Mouse (Mus musculus): ENCODE results near the gene Smpd4.
"Not testable (repeated sequence)": the region's sequence is repeated elsewhere in the genome, so short reads cannot be mapped to it uniquely, and the experiment has no call there.

Gene Smpd4

GRCm38 (mm10) chr16:17619198-17620105, at the start of gene Smpd4:
Gene Smpd4 (plus strand): TSS chr16:17619354.
- DNase-seq (ENCODE audit: low read depth, low spot score) = peak; percentile 85

DNA sequence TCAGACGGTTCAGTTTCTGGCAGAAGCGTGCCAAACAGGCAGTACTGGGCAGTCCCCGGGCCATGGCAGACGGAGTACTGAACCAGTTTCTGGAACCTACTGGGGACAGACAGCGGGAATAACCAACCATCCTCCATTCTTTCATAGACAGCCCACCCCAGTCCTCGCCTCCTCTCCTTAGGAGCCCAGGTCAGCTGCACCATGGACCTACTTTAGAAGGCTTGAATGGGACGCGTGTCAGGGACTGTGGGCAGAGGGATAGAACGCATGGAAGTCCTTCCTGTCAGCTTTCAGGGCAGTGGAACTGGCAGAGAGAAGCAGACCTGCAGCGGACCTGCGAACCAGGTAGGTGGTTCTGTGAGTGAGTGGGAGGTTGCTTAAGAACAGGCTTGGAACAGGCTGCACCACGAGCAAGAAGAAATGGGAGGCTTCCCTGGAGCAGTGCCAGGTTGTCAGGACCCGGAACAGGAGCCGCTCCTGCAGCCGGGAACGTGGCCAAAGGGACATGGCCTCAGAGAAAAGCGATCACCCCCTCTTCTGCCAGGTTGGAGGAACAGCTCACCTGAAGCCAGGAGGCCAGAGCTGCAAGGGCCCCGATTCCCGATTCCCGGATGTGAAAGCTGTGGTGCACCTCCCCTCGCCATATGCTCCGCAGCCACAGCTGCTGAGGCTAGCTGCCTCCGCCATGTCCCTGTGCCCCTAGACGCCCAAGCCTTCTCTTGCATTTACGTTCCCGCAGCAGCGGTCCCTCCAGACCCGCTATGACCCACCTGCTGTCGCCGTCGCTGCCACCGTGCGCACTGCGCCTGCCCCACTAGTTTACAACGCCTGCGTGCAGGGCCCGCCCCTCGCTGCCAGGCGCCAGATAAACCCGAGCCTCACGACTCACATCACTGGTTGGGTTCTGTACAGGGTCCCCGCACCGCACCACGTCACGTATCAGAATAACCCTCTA, 43.0 kb upstream of the Smpd4 start:
- DNase-seq (ENCODE audit: low read depth, low spot score) = peak; percentile 30

GRCm38 (mm10) chr16:17576825-17577215, 42.3 kb upstream of the Smpd4 start:
- no peak for DNase-seq (ENCODE audit: low read depth, low spot score)

GRCm38 (mm10) chr16:17583064-17583463, 36.1 kb upstream of the Smpd4 start, which contains the start of gene Slc7a4:
Gene Slc7a4 (minus strand): TSS chr16:17583214.
- DNase-seq (ENCODE audit: low read depth, low spot score) = no peak

- no peak for DNase-seq (ENCODE audit: low read depth, low spot score)
Observed at GRCm38 (mm10) chr16:17584555-17584954, 34.6 kb upstream of the Smpd4 start.

GRCm38 (mm10) chr16:17590731-17591130, 28.4 kb upstream of the Smpd4 start:
- DNase-seq (ENCODE audit: low read depth, low spot score) = no peak

- no peak for DNase-seq (ENCODE audit: low read depth, low spot score)
Observed at GRCm38 (mm10) chr16:17600944-17601562, 18.1 kb upstream of the Smpd4 start.

DNA sequence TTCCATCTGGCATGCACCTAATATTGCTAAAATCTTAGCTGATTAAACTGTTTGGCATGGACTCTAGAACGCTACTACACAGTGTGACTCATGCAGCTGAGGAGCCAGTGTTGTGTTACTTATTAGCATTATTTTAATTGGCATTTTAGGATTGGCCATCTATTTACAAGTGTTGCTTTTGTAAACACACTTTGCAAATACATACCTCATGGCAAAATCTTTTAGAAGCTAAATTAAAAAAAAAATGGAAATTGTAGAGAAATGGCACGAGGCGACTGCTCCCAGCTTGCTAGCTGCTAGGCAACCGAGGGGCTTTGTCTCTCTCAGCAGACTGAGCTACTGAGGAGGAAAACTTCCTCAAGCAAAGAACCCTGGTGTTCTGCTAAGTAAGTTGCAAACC, 14.2 kb upstream of the Smpd4 start:
- DNase-seq (ENCODE audit: low read depth, low spot score) = no peak

GRCm38 (mm10) chr16:17605684-17606083, 13.5 kb upstream of the Smpd4 start:
- no peak for DNase-seq (ENCODE audit: low read depth, low spot score)

- DNase-seq (ENCODE audit: low read depth, low spot score) = no peak
Observed at GRCm38 (mm10) chr16:17611383-17611782, 7.8 kb upstream of the Smpd4 start.

GRCm38 (mm10) chr16:17614740-17615139, 4.4 kb upstream of the Smpd4 start:
- not testable (repeated sequence) for DNase-seq (ENCODE audit: low read depth, low spot score)

GRCm38 (mm10) chr16:17616212-17616611, 2.9 kb upstream of the Smpd4 start:
- no peak for DNase-seq (ENCODE audit: low read depth, low spot score)

- DNase-seq (ENCODE audit: low read depth, low spot score) = no peak
Observed at GRCm38 (mm10) chr16:17617922-17618565, 1.1 kb upstream of the Smpd4 start.

DNA sequence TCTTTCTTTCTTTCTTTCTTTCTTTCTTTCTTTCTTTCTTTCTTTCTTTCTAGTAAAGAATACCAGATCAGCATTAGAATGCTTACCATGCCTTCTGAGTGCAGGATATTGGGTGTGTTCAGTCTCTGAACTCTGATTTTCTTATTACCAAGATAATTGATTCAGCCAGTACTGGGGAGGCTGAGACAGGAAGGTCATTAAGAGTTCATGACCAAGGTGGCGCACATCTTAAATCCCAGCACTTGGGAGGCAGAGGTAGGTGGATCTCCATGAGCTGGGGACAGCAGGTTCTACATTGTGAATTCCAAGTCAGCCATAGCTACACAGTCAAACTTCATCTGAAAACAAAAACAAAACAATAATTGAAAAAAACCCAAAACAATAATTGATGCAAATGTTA, 2.8 kb downstream of the Smpd4 start:
- DNase-seq (ENCODE audit: low read depth, low spot score) = no peak

- DNase-seq (ENCODE audit: low read depth, low spot score) = no peak
Observed at GRCm38 (mm10) chr16:17625488-17626268, 6.5 kb downstream of the Smpd4 start.

DNA sequence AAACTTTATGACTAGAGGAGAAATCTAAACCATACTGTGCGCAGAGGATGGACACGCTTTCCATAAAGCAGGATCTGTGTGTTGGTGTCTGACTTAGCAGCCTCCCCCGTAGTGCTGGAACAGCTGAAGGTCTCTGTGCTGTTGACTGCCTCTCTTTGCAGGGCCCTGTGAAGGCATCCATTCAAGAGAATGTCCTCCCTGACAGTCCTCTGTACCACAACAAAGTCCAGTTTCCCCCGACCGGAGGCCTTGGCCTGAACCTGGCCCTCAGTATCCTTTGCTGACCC, 7.1 kb downstream of the Smpd4 start:
- no peak for DNase-seq (ENCODE audit: low read depth, low spot score)

- DNase-seq (ENCODE audit: low read depth, low spot score) = no peak
Observed at GRCm38 (mm10) chr16:17632580-17632979, 13.4 kb downstream of the Smpd4 start.

DNA sequence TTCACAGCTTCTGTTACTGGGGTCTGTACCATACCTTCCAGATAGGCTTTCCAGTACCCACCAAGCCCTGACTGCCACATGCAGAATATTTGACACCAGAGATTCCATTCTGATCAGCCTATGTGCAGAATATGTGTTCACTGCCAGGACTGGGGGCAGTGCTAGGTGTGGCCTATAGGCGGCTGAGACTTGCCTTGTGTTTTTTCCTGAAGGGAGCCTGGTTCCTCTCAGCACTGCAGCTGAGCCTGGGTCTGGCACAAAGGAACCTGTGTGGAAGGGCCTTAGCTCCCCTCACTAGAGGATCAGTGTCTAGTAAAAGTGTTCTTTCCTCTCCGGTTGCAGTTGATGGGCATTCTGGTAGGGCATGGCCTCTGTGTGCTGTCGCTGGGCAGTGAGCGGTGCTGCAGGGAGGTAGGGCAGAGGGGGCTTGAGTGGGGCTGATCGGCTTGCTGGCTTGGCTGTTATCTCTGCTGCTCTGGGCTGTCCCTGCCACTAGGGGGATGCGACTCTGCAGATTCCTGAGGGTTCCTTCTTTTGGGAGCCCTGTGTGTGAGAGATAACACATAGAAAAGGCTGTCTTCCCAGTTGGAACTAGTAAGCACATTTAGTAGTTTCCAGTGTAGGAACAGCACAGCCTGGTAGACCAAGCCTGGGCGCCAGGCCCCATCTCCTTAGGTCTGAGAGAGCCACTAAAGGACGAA, 14.5 kb downstream of the Smpd4 start:
- no peak for DNase-seq (ENCODE audit: low read depth, low spot score)

DNA sequence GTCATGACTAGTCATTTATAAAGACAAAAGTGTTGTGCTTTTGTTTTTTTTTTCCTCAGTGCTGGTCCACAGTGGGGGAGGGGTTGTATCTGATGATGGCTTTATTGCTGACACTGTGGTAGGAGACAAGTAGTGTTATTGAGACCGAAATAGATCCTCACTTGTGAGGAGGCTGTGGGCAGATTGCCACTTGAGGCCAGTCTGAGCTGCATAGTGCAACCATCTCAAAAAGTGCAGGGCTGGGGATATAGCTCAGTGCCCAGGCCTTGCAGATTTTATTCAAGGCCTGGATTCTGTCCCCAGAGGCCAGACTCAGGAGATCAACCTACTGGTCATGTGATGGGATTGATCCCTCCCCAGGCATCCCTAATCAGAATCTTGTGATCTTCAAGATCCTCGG, 17.8 kb downstream of the Smpd4 start:
- no peak for DNase-seq (ENCODE audit: low read depth, low spot score)

DNA sequence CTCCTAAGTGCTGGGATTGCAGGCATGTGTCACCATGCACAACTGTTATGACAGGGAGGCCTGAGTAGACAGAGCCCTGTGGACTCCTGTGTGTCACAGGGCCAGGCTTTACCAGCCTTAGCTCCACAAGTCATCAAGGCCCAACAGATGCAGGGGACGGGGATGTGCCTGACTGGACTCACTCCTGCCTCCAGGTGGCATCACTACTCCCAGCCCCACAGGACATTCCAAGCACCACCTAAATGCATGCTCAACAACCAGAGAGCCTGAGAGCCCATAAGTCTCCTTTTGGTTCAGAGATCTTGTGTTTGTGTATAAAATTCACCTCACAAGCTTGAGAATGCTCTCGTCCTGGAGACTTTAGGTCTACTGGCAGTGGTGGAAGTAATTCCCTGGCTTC, 18.5 kb downstream of the Smpd4 start:
- no peak for DNase-seq (ENCODE audit: low read depth, low spot score)
